Mouse (Mus musculus) lung, adult 2 months (tissue): ENCODE results near the gene Msh4.

Experiments
- CTCF ChIP-seq: fragments of 200-500 bp; IDR thresholded peaks from 2 replicates; pipeline ENCODE4 v1.5.1; 2011; ENCODE audit warnings: mild to moderate bottlenecking, low read length, control low read depth; ENCODE audit not compliant: insufficient read depth
- POLR2A ChIP-seq: fragments of 200-500 bp; IDR thresholded peaks from 2 replicates; pipeline ENCODE4 v1.6.1; 2011; ENCODE audit warnings: low read depth, mild to moderate bottlenecking, control low read depth, low read length, borderline replicate concordance; ENCODE audit errors: extremely low read depth

DNA sequence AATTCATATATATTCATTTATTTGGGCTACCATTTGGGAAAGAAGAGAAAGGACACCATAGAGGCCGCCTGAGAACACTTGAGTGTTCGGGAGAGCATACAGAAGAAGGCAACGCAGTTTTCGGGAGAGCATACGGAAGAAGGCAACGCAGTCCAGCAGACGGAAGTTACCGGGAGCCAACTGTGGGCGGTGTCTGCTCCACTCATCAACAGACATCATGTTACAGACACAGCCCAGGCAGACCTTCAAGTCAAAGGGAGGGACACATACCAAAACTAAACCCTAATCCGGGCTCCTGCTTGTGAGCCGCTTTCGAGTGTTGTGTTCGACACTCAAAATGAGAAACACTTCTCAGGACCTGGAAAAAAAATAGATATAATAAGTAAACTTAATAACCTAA is 35.7 kb upstream of the Msh4 start:
- TF ChIP-seq CTCF (no peak), POLR2A (no peak)
